In genomic region chr2:4098948-4099776, GRCm38 (mm10) we compare ENCODE assay signal across 11 mouse cellular contexts.
DNase-seq lines count a peak whose midpoint lies in the region; ATAC-seq and TF ChIP-seq lines count a peak whose summit lies in the region.
"Had no signal": no experiment of that assay in that cellular context is flagged by ENCODE, and none has a peak within 500 bp of the region (broad histone marks: within the 10 kb centered on the region; RNA-seq: fewer than 3 reads in every experiment).

No protein-coding gene starts in this region.

- no peaks in the 10 kb centered on the region for H3K79me2 ChIP-seq in heart, adult 2 months (replicated peaks; ENCODE audit: control insufficient read depth, insufficient read depth, low read length)

- TF ChIP-seq CTCF in brain, embryonic 14.5 days (IDR thresholded peaks at IDR 0.05; ENCODE audit: borderline replicate concordance, extremely low read depth, insufficient read depth, insufficient read length): no peak
- no peak for TF ChIP-seq CTCF in heart, adult 2 months (IDR thresholded peaks at IDR 0.05)

- H3K9me3 ChIP-seq in embryonic facial prominence, embryonic 10.5 days: no peaks in the 10 kb centered on the region
- no peaks in the 10 kb centered on the region for H3K9me3 ChIP-seq in hindbrain, embryonic 16.5 days (ENCODE audit: control insufficient read depth, low read length)
- no peaks in the 10 kb centered on the region for H3K9me3 ChIP-seq in midbrain, embryonic 16.5 days (replicated peaks; ENCODE audit: control insufficient read depth, low read length, poor library complexity, severe bottlenecking)

- H3K27ac ChIP-seq in embryonic facial prominence, embryonic 10.5 days (replicated peaks): no peak overlapping the region
- peak overlapping the region; percentile 25; the same call in 1 of the 2 replicates for H3K27ac ChIP-seq in hindbrain, embryonic 16.5 days (ENCODE audit: low read depth, low read length)
- peak overlapping the region; percentile 81 for H3K27ac ChIP-seq in midbrain, embryonic 16.5 days (ENCODE audit: low read length)
- no peak overlapping the region for H3K27ac ChIP-seq in heart, adult 2 months

- H3K4me2 ChIP-seq in hindbrain, embryonic 16.5 days (ENCODE audit: low read length): no peak overlapping the region
- H3K4me2 ChIP-seq in midbrain, embryonic 16.5 days (ENCODE audit: low read length): peak overlapping the region; percentile 34
- H3K4me2 ChIP-seq: lung, embryonic 14.5 days had no signal

- peak; percentile 76 for ATAC-seq in hindbrain, embryonic 16.5 days
- ATAC-seq in midbrain, embryonic 16.5 days: peak; percentile 84
- ATAC-seq: intestine, embryonic 16.5 days; Patski had no signal

- no peak for TF ChIP-seq EP300 in heart, adult 2 months (IDR thresholded peaks at IDR 0.05; ENCODE audit: insufficient read depth, low read depth, low read length)

- peaks cover 10% of the 10 kb centered on the region for H3K4me1 ChIP-seq in embryonic facial prominence, embryonic 10.5 days
- H3K4me1 ChIP-seq in hindbrain, embryonic 16.5 days (ENCODE audit: control insufficient read depth, insufficient read depth, low read depth, low read length): peaks cover 13% of the 10 kb centered on the region
- H3K4me1 ChIP-seq in midbrain, embryonic 16.5 days (ENCODE audit: control insufficient read depth, insufficient read depth, low read length): peaks cover 29% of the 10 kb centered on the region
- H3K4me1 ChIP-seq in heart, adult 2 months (ENCODE audit: control insufficient read depth, insufficient read depth, low read length): no peaks in the 10 kb centered on the region

- H3K36me3 ChIP-seq in embryonic facial prominence, embryonic 10.5 days (replicated peaks): no peaks in the 10 kb centered on the region
- no peaks in the 10 kb centered on the region for H3K36me3 ChIP-seq in hindbrain, embryonic 16.5 days (ENCODE audit: control insufficient read depth, insufficient read depth, low read length)
- no peaks in the 10 kb centered on the region for H3K36me3 ChIP-seq in midbrain, embryonic 16.5 days (ENCODE audit: control insufficient read depth, insufficient read depth, low read length)
- no peaks in the 10 kb centered on the region for H3K36me3 ChIP-seq in heart, adult 2 months (ENCODE audit: control insufficient read depth, insufficient read depth, low read length)

- intact Hi-C loops in heart, adult 2 months (cut with DNase I): no loop called here

- 57% methylated on average over 8 of the region's 8 CpGs for WGBS in embryonic facial prominence, embryonic 10.5 days
- 28% methylated on average over 8 of the region's 8 CpGs for WGBS in hindbrain, embryonic 16.5 days
- 17% methylated on average over 8 of the region's 8 CpGs for WGBS in midbrain, embryonic 16.5 days
- 76% methylated on average over 8 of the region's 8 CpGs for WGBS in heart, adult 2 months

- H3K27me3 ChIP-seq in embryonic facial prominence, embryonic 10.5 days (replicated peaks; ENCODE audit: low read depth, poor library complexity, severe bottlenecking): no peaks in the 10 kb centered on the region; the same call in 1 of the 2 replicates
- H3K27me3 ChIP-seq in hindbrain, embryonic 16.5 days (replicated peaks; ENCODE audit: control insufficient read depth, insufficient read depth, low read length): no peaks in the 10 kb centered on the region
- H3K27me3 ChIP-seq in midbrain, embryonic 16.5 days (ENCODE audit: control insufficient read depth, insufficient read depth, low read depth, low read length): no peaks in the 10 kb centered on the region
- no peaks in the 10 kb centered on the region for H3K27me3 ChIP-seq in heart, adult 2 months (ENCODE audit: control insufficient read depth, insufficient read depth, low read length)

- no peak for TF ChIP-seq POLR2A in brain, embryonic 14.5 days (IDR thresholded peaks at IDR 0.05; ENCODE audit: borderline replicate concordance, extremely low read depth, insufficient read depth, insufficient read length, poor library complexity, severe bottlenecking)
- no peak for TF ChIP-seq POLR2A in heart, adult 2 months (IDR thresholded peaks at IDR 0.05; ENCODE audit: insufficient read depth, low read depth, low read length)

- DNase-seq in brain, embryonic 14.5 days (ENCODE audit: low read depth): peak; percentile 91
- DNase-seq in embryonic facial prominence, embryonic 10.5 days (ENCODE audit: low spot score): peak; percentile 42
- no peak for DNase-seq in urinary bladder, postnatal 25 days (ENCODE audit: low spot score)
- DNase-seq in kidney, adult 18-20 months: no peak
- DNase-seq in heart, adult 2 months: no peak
- DNase-seq in spleen, adult 12 weeks (ENCODE audit: low spot score): no peak
- DNase-seq: lung, embryonic 14.5 days had no signal

- H3K4me3 ChIP-seq in embryonic facial prominence, embryonic 10.5 days: no peak overlapping the region
- H3K4me3 ChIP-seq in hindbrain, embryonic 16.5 days (ENCODE audit: low read length): no peak overlapping the region
- H3K4me3 ChIP-seq in midbrain, embryonic 16.5 days (ENCODE audit: low read depth, low read length): no peak overlapping the region
- no peak overlapping the region for H3K4me3 ChIP-seq in heart, adult 2 months

- no peak overlapping the region for H3K9ac ChIP-seq in hindbrain, embryonic 16.5 days (ENCODE audit: low read depth, low read length)
- H3K9ac ChIP-seq in midbrain, embryonic 16.5 days (ENCODE audit: low read depth, low read length): 0 out of 2 replicates have a peak overlapping the region, but pooled peaks have one; percentile 11
- no peak overlapping the region for H3K9ac ChIP-seq in heart, adult 2 months (ENCODE audit: low read depth, low read length)
- H3K9ac ChIP-seq: lung, embryonic 14.5 days had no signal

Comparison
In these comparisons a context has a peak if more than half of its experiments do, and no peak if none do; other contexts are left out.
1. DNase-seq: peak in brain, embryonic 14.5 days (single experiment) and embryonic facial prominence, embryonic 10.5 days (single experiment); none in urinary bladder, postnatal 25 days (single experiment), kidney, adult 18-20 months (single experiment), heart, adult 2 months (0 of 2) and spleen, adult 12 weeks (single experiment).
2. H3K27ac ChIP-seq: peak in hindbrain, embryonic 16.5 days (single experiment) and midbrain, embryonic 16.5 days (single experiment); none in embryonic facial prominence, embryonic 10.5 days (single experiment) and heart, adult 2 months (single experiment).